Mouse (Mus musculus): ENCODE results near the gene Abca17. TPM values are rescaled to one million over a fixed set of nuclear protein-coding genes. Genes with fewer than 3 reads are reported as not detected.

Abca17 gene
- polyA plus RNA-seq, 1 experiment from 2014 or later, result not detected

DNA sequence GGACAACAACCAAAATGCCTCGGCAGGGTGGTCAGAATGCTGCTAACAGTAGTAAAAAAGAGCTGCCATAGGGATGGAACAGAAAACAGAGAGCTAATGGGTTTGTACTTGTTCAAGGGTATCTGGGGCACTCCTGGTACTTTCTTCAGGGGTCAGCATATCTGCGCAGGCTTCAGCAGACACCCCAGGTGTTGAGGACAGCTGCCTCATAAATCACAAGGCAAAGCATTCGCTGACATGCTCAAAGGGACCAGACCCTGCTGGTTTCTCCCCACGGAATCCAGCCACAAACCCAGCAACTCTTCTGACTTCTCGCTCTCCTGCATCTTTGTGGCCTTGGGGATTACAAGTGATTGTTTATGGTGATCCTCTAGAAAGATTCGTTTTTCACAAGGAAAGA, 128.2 kb downstream of the Abca17 start:
- peaks cover 31% of the 10 kb centered on the region for H3K4me1 ChIP-seq (replicated peaks; ENCODE audit: control insufficient read depth, insufficient read depth, low read length)
- H3K4me2 ChIP-seq, result no peak overlapping the region
- ATAC-seq (replicated peaks; ENCODE audit: low FRiP score) (no peak), DNase-seq (ENCODE audit: low spot score) (no peak)
- H3K4me3 ChIP-seq (ENCODE audit: low read depth, low read length), result no peak overlapping the region
- H3K9ac ChIP-seq (ENCODE audit: low read depth, low read length), result no peak overlapping the region
- no peaks in the 10 kb centered on the region for H3K27me3 ChIP-seq (replicated peaks; ENCODE audit: control insufficient read depth, insufficient read depth, low read length)
- no peaks in the 10 kb centered on the region for H3K9me3 ChIP-seq (ENCODE audit: control insufficient read depth, low read length)
- no peak overlapping the region for H3K27ac ChIP-seq (ENCODE audit: low read depth, low read length)
- H3K36me3 ChIP-seq (ENCODE audit: control insufficient read depth, insufficient read depth, low read length), result peaks cover 50% of the 10 kb centered on the region
- 76% methylated on average over 6 of the region's 6 CpGs for WGBS

DNA sequence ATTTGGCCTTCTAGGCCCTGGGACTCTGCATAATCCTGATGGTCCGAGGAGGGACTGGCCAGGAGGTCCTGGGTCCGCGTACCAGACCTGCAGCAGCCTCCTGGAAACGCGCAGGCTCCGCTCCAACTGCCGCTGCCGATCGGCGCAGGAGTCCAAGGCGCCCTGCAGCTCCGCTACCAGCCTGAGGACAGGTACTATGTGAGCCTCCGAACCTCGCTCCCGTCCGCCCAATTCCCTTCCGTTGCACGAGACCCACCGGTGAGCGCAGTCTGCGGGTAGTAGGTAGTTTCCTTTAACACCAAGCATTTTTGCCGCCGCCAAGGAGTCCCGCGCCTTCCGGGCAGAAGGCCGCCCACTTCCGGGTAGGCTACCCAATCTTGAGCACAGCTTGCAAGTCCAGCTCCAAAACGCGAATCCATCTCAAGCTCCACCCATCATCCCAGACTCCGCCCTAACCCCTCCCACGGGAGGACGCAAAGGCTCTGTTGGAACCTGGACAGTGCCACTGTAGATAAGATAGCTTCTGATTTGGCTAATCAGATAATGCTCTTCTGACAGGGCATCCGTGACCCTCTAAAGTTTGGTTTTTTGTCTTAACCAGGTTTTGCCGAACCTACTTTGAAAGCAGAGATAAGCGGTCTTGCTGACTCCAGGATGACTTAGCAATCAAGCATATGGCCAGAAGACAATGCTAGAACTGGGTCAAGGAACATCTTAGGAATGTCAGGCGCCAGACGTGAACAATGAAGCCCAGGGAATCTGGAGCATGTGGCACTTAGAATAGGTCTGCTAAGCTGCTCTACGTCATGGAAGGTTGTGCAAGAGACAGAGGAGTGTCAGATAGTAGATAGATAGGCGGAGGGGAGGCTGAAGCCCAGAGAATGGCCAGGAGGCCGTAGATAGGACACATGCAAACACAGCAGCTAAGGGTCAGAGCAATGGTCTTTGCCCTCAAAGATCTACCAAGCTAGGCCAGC, 130.1 kb downstream of the Abca17 start, which contains the start of gene Tedc2:
Gene Tedc2 (minus strand): TSS at position 417 of the 977 bp plus-strand sequence.
- 2% methylated on average over 41 of the region's 41 CpGs for WGBS
- Histone ChIP-seq H3K27me3 (replicated peaks; ENCODE audit: control insufficient read depth, insufficient read depth, low read length) (no peaks in the 10 kb centered on the region), H3K9ac (ENCODE audit: low read depth, low read length) (peak within 1 kb of the TSS; percentile 87), H3K4me3 (ENCODE audit: low read depth, low read length) (peak within 1 kb of the TSS; percentile 76), H3K27ac (ENCODE audit: low read depth, low read length) (peak within 1 kb of the TSS; percentile 82), H3K9me3 (ENCODE audit: control insufficient read depth, low read length) (no peaks in the 10 kb centered on the region), H3K4me1 (replicated peaks; ENCODE audit: control insufficient read depth, insufficient read depth, low read length) (peaks cover 18% of the 10 kb centered on the region), H3K36me3 (ENCODE audit: control insufficient read depth, insufficient read depth, low read length) (peaks cover 44% of the 10 kb centered on the region), H3K4me2 (peak within 1 kb of the TSS; percentile 86)
- ATAC-seq (replicated peaks; ENCODE audit: low FRiP score) (peak; percentile 88), DNase-seq (ENCODE audit: low spot score) (peak; percentile 92)

- Histone ChIP-seq H3K36me3 (ENCODE audit: control insufficient read depth, insufficient read depth, low read length) (peaks cover 20% of the 10 kb centered on the region), H3K9ac (ENCODE audit: low read depth, low read length) (no peak overlapping the region), H3K27ac (ENCODE audit: low read depth, low read length) (no peak overlapping the region), H3K27me3 (replicated peaks; ENCODE audit: control insufficient read depth, insufficient read depth, low read length) (no peaks in the 10 kb centered on the region), H3K4me3 (ENCODE audit: low read depth, low read length) (no peak overlapping the region), H3K4me2 (no peak overlapping the region), H3K9me3 (ENCODE audit: control insufficient read depth, low read length) (no peaks in the 10 kb centered on the region), H3K4me1 (replicated peaks; ENCODE audit: control insufficient read depth, insufficient read depth, low read length) (peaks cover 14% of the 10 kb centered on the region)
- 73% methylated on average over 4 of the region's 4 CpGs for WGBS
- ATAC-seq (replicated peaks; ENCODE audit: low FRiP score) (no peak), DNase-seq (ENCODE audit: low spot score) (no peak)
Observed at GRCm38 (mm10) chr17:24216836-24217235, 134.0 kb downstream of the Abca17 start.

Small RNA genes within 50 kb of the gene (microRNA-seq; reads per million reads assigned to microRNA genes)
- gene Gm24427 (ENCODE audit: borderline number of aligned reads), result not detected
- gene Mir5134 (ENCODE audit: borderline number of aligned reads), result 3.5 reads per million, percentile 4 among the genes with 10 or more reads in this experiment
- 3.2 reads per million for gene Mir6965 (ENCODE audit: borderline number of aligned reads)

Other genes starting within 250 kb of the Abca17 start
- 31.8 and 37.0 TPM in 2 replicates for gene Pdpk1, start 200.1 kb downstream of the Abca17 start, polyA plus RNA-seq (2014; fragmentation: Nextera tagmentation; extraction: Ambion mirVana)
- gene Amdhd2, start 187.3 kb downstream of the Abca17 start, polyA plus RNA-seq (2014; fragmentation: Nextera tagmentation; extraction: Ambion mirVana), result 30.5 and 35.2 TPM in 2 replicates
- gene Atp6v0c, start 181.4 kb downstream of the Abca17 start, polyA plus RNA-seq (2014; fragmentation: Nextera tagmentation; extraction: Ambion mirVana), result 476 and 499 TPM in 2 replicates
- gene Tbc1d24, start 145.5 kb downstream of the Abca17 start, polyA plus RNA-seq (2014; fragmentation: Nextera tagmentation; extraction: Ambion mirVana), result 13.3 and 14.5 TPM in 2 replicates
- gene Ntn3, start 141.5 kb downstream of the Abca17 start, polyA plus RNA-seq (2014; fragmentation: Nextera tagmentation; extraction: Ambion mirVana), result 2.3 and 2.7 TPM in 2 replicates
- 16.6 and 17.2 TPM in 2 replicates for gene Tedc2, start 130.2 kb downstream of the Abca17 start, polyA plus RNA-seq (2014; fragmentation: Nextera tagmentation; extraction: Ambion mirVana)
- gene Ccnf, start 99.6 kb downstream of the Abca17 start, polyA plus RNA-seq (2014; fragmentation: Nextera tagmentation; extraction: Ambion mirVana), result 95.6 and 107 TPM in 2 replicates
- gene Abca3, start 882 bp upstream of the Abca17 start, polyA plus RNA-seq (2014; fragmentation: Nextera tagmentation; extraction: Ambion mirVana), result 30.4 and 30.7 TPM in 2 replicates
- 336 and 347 TPM in 2 replicates for gene Rnps1, start 63.5 kb upstream of the Abca17 start, polyA plus RNA-seq (2014; fragmentation: Nextera tagmentation; extraction: Ambion mirVana)
- 122 and 126 TPM in 2 replicates for gene Eci1, start 75.6 kb upstream of the Abca17 start, polyA plus RNA-seq (2014; fragmentation: Nextera tagmentation; extraction: Ambion mirVana)
- 1.1 and 1.3 TPM in 2 replicates for gene Dnase1l2, start 92.0 kb upstream of the Abca17 start, polyA plus RNA-seq (2014; fragmentation: Nextera tagmentation; extraction: Ambion mirVana)
- gene E4f1, start 119.2 kb upstream of the Abca17 start, polyA plus RNA-seq (2014; fragmentation: Nextera tagmentation; extraction: Ambion mirVana), result 20.0 and 23.5 TPM in 2 replicates
- 119 and 123 TPM in 2 replicates for gene Pgp, start 119.3 kb upstream of the Abca17 start, polyA plus RNA-seq (2014; fragmentation: Nextera tagmentation; extraction: Ambion mirVana)
- 0.25 and 0.26 TPM in 2 replicates for gene Bricd5, start 122.8 kb upstream of the Abca17 start, polyA plus RNA-seq (2014; fragmentation: Nextera tagmentation; extraction: Ambion mirVana)
- gene Mlst8, start 128.0 kb upstream of the Abca17 start, polyA plus RNA-seq (2014; fragmentation: Nextera tagmentation; extraction: Ambion mirVana), result 22.3 TPM in 2 replicates
- 0.47 and 0.56 TPM in 2 replicates for gene Caskin1, start 137.5 kb upstream of the Abca17 start, polyA plus RNA-seq (2014; fragmentation: Nextera tagmentation; extraction: Ambion mirVana)
- 81.0 and 90.7 TPM in 2 replicates for gene Traf7, start 176.9 kb upstream of the Abca17 start, polyA plus RNA-seq (2014; fragmentation: Nextera tagmentation; extraction: Ambion mirVana)
- gene Rab26, start 183.1 kb upstream of the Abca17 start, polyA plus RNA-seq (2014; fragmentation: Nextera tagmentation; extraction: Ambion mirVana), result 2.0 and 2.4 TPM in 2 replicates
- gene Pkd1, start 198.8 kb upstream of the Abca17 start, polyA plus RNA-seq (2014; fragmentation: Nextera tagmentation; extraction: Ambion mirVana), result 8.7 and 12.2 TPM in 2 replicates